Mouse (Mus musculus) lung, postnatal 0 days (tissue): ENCODE data around the gene Nsun2. TPM values are rescaled to one million over a fixed set of nuclear protein-coding genes. Genes with fewer than 3 reads are reported as not detected.

Source experiments
- ATAC-seq: fragments of 200-750 bp; cut with Nextera tagmentation; 2 replicates; pipeline ENCODE4 v1.8.0; 2017; ENCODE audit warnings: moderate library complexity
- DNase-seq: peaks from one replicate; pipeline ENCODE4 v3.0.0-alpha.2; 2016; ENCODE audit warnings: low spot score
- H3K27ac ChIP-seq: fragments of 300-500 bp; sonication (generic); 2 replicates; pipeline ENCODE4 v1.5.1; 2014; ENCODE audit warnings: antibody characterized with exemption, mild to moderate bottlenecking, low read length, mixed read lengths
- H3K27me3 ChIP-seq: fragments of 300-500 bp; sonication (generic); replicated peaks from 2 replicates; pipeline ENCODE4 v1.6.1; 2014; ENCODE audit warnings: low read length, mixed read lengths; ENCODE audit not compliant: insufficient read depth
- H3K36me3 ChIP-seq: fragments of 300-500 bp; sonication (generic); 2 replicates; pipeline ENCODE4 v1.6.1; 2014; ENCODE audit warnings: low read length, mixed read lengths; ENCODE audit not compliant: insufficient read depth
- H3K4me1 ChIP-seq: fragments of 300-500 bp; sonication (generic); 2 replicates; pipeline ENCODE4 v1.6.1; 2014; ENCODE audit warnings: antibody characterized with exemption, low read depth, low read length, mixed read lengths; ENCODE audit not compliant: insufficient read depth
- H3K4me2 ChIP-seq: fragments of 300-500 bp; sonication (generic); replicated peaks from 2 replicates; pipeline ENCODE4 v1.6.1; 2014; ENCODE audit warnings: low read depth, mild to moderate bottlenecking, low read length, moderate library complexity, mixed read lengths
- H3K4me3 ChIP-seq: fragments of 300-500 bp; sonication (generic); 2 replicates; pipeline ENCODE4 v1.5.1; 2014; ENCODE audit warnings: low read depth, low read length
- H3K9ac ChIP-seq: fragments of 300-500 bp; sonication (generic); replicated peaks from 2 replicates; pipeline ENCODE4 v1.6.1; 2014; ENCODE audit warnings: low read depth, mild to moderate bottlenecking
- H3K9me3 ChIP-seq: fragments of 300-500 bp; sonication (generic); 2 replicates; pipeline ENCODE4 v1.6.1; 2016; ENCODE audit warnings: low read length, mixed read lengths
- CTCF ChIP-seq: IDR thresholded peaks from 2 replicates; pipeline ENCODE4 v1.5.1; 2016; ENCODE audit warnings: antibody characterized with exemption, mild to moderate bottlenecking
- EP300 ChIP-seq: IDR thresholded peaks from 2 replicates; pipeline ENCODE4 v1.6.1; 2016; ENCODE audit warnings: antibody characterized with exemption, mild to moderate bottlenecking, control low read depth
- WGBS: fragments of 180-500 bp; shearing (Covaris S2); extraction: QIAGEN DNeasy Blood & Tissue Kit; methylation state at CpG from one replicate; pipeline ENCODE4 v1.1.7; 2014; 5-methylcytosine and 5-hydroxymethylcytosine counted together
- polyA plus RNA-seq: library from polyadenylated mRNA; unstranded; fragments of >200 nt; fragmentation: Nextera tagmentation; extraction: Ambion mirVana; gene quantifications from 2 replicates; pipeline ENCODE4 v1.2.1, GENCODE M21; 2015

Gene Nsun2
- 34.7 and 38.1 TPM in 2 replicates for polyA plus RNA-seq

- under 1% methylated on average over 71 of the region's 155 CpGs for WGBS
- Histone ChIP-seq H3K27ac (peak within 1 kb of the TSS; percentile 91), H3K4me1 (peaks cover 14% of the 10 kb centered on the region; the same call in 1 of the 2 replicates), H3K36me3 (no peaks in the 10 kb centered on the region), H3K9ac (peak within 1 kb of the TSS; percentile 60), H3K27me3 (no peaks in the 10 kb centered on the region), H3K4me2 (peak within 1 kb of the TSS; percentile 94), H3K4me3 (peak within 1 kb of the TSS; percentile 80), H3K9me3 (no peaks in the 10 kb centered on the region)
- peak; percentile 61 for DNase-seq
- ATAC-seq, result peak; percentile 38; the same call in 1 of the 2 replicates
- TF ChIP-seq CTCF, result no peak
- no peak for TF ChIP-seq EP300
Measured at GRCm38 (mm10) chr13:69533405-69534333, at the start of gene Nsun2. Gene Nsun2 (plus strand): TSS chr13:69533746.

GRCm38 (mm10) chr13:69485326-69485725, 48.2 kb upstream of the Nsun2 start:
- Histone ChIP-seq H3K4me2 (no peak overlapping the region), H3K36me3 (no peaks in the 10 kb centered on the region), H3K27me3 (0 out of 2 replicates have a peak, but pooled peaks cover 5% of the 10 kb centered on the region), H3K27ac (no peak overlapping the region), H3K9ac (no peak overlapping the region), H3K4me1 (peaks cover 16% of the 10 kb centered on the region), H3K9me3 (no peaks in the 10 kb centered on the region), H3K4me3 (no peak overlapping the region)
- peak; percentile 53 for DNase-seq
- peak; percentile 78 for TF ChIP-seq CTCF
- TF ChIP-seq EP300, result no peak
- WGBS, result 9% methylated on average over 6 of the region's 6 CpGs
- no peak for ATAC-seq

- no peaks in the 10 kb centered on the region for H3K9me3 ChIP-seq
- no peak overlapping the region for H3K27ac ChIP-seq
- H3K9ac ChIP-seq, result no peak overlapping the region
- 59% methylated on average over 7 of the region's 7 CpGs for WGBS
- H3K4me2 ChIP-seq, result no peak overlapping the region
- ATAC-seq, result no peak
- no peak overlapping the region for H3K4me3 ChIP-seq
- TF ChIP-seq CTCF, result no peak
- no peak for TF ChIP-seq EP300
- 0 out of 2 replicates have a peak, but pooled peaks cover 5% of the 10 kb centered on the region for H3K27me3 ChIP-seq
- peaks cover 16% of the 10 kb centered on the region for H3K4me1 ChIP-seq
- DNase-seq, result no peak
- no peaks in the 10 kb centered on the region for H3K36me3 ChIP-seq
Measured at GRCm38 (mm10) chr13:69485833-69486232, 47.7 kb upstream of the Nsun2 start.

GRCm38 (mm10) chr13:69487108-69487507, 46.4 kb upstream of the Nsun2 start:
- 51% methylated on average over 7 of the region's 7 CpGs for WGBS
- Histone ChIP-seq H3K27me3 (0 out of 2 replicates have a peak, but pooled peaks cover 5% of the 10 kb centered on the region), H3K4me1 (peaks cover 11% of the 10 kb centered on the region), H3K9ac (no peak overlapping the region), H3K36me3 (no peaks in the 10 kb centered on the region), H3K4me3 (no peak overlapping the region), H3K4me2 (peak overlapping the region; percentile 52), H3K27ac (no peak overlapping the region), H3K9me3 (no peaks in the 10 kb centered on the region)
- peak; percentile 51 for DNase-seq
- TF ChIP-seq EP300 (peak; percentile 56), CTCF (no peak)
- ATAC-seq, result peak; percentile 60

- Histone ChIP-seq H3K4me3 (peak overlapping the region; percentile 15; the same call in 1 of the 2 replicates), H3K36me3 (no peaks in the 10 kb centered on the region), H3K4me2 (peak overlapping the region; percentile 52), H3K4me1 (peaks cover 11% of the 10 kb centered on the region), H3K9me3 (no peaks in the 10 kb centered on the region), H3K27me3 (0 out of 2 replicates have a peak, but pooled peaks cover 5% of the 10 kb centered on the region), H3K27ac (no peak overlapping the region), H3K9ac (no peak overlapping the region)
- ATAC-seq (peak; percentile 63), DNase-seq (peak; percentile 39)
- 2% methylated on average over 26 of the region's 26 CpGs for WGBS
- TF ChIP-seq EP300 (no peak), CTCF (no peak)
Measured at GRCm38 (mm10) chr13:69487611-69488275, 45.8 kb upstream of the Nsun2 start.
